Mouse (Mus musculus): ENCODE results near the gene Apoc2. TPM values are rescaled to one million over a fixed set of nuclear protein-coding genes. Genes with fewer than 3 reads are reported as not detected.
"Not testable (repeated sequence)": the region's sequence is repeated elsewhere in the genome, so short reads cannot be mapped to it uniquely, and the experiment has no call there.

The Apoc2 gene
- polyA plus RNA-seq, 1 experiment from 2014 or later, result not detected

DNA sequence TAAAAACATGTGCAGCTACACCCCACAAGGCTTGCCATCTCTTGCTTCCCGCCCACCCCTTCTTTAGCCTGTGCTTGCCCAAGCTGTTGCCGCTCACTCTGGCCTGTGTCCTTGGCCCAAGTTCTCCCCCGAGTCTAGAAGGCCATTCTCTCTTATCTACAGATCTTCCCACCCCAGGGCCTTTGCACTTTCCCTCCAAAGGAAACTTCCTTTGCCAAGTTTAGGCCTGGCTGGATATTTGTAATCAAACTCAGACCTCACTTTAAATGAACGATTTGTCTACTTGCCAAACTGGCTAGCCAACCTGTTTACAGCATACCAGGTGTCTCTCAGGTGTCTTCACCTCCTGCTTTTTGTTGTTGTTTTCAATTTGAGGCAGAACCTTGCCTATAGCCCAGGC is 13.1 kb upstream of the Apoc2 start:
- H3K9me3 ChIP-seq, result no peaks in the 10 kb centered on the region
- no peak overlapping the region for H3K27ac ChIP-seq
- 88% methylated on average over 4 of the region's 4 CpGs for WGBS
- no peak overlapping the region for H3K4me2 ChIP-seq
- no peak for ATAC-seq (ENCODE audit: insufficient number of reproducible peaks, insufficient read depth, low FRiP score, low TSS enrichment, low read depth)
- H3K9ac ChIP-seq (replicated peaks), result no peak overlapping the region
- peaks cover under 1% of the 10 kb centered on the region; the same call in 1 of the 2 replicates for H3K36me3 ChIP-seq
- H3K27me3 ChIP-seq, result no peaks in the 10 kb centered on the region; the same call in 1 of the 2 replicates
- H3K4me3 ChIP-seq (replicated peaks), result no peak overlapping the region
- H3K4me1 ChIP-seq (replicated peaks), result peaks cover 6% of the 10 kb centered on the region

DNA sequence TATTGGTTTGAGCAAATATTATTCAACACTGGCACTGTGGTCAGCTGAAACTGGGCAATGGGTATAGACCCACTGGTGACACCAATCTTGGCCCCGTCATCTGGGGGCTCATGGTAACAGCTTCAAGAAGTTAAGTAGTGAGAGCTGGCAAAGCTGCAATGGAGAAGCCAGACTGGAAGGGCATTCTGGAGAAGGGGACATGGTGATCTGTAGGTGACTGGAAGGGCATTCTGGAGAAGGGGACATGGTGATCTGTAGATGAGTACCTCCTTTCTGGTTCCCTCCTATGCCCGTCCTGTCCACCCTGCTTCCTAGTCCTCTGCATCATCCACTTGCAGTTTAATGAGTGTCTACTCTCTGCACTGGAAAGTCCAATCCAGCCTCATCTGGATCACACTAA is 10.9 kb upstream of the Apoc2 start:
- no peak overlapping the region for H3K27ac ChIP-seq
- ATAC-seq (ENCODE audit: insufficient number of reproducible peaks, insufficient read depth, low FRiP score, low TSS enrichment, low read depth), result no peak
- no peak overlapping the region for H3K9ac ChIP-seq (replicated peaks)
- peaks cover 6% of the 10 kb centered on the region for H3K4me1 ChIP-seq (replicated peaks)
- WGBS, result 88% methylated on average over 2 of the region's 2 CpGs
- no peak overlapping the region for H3K4me3 ChIP-seq (replicated peaks)
- H3K36me3 ChIP-seq, result no peaks in the 10 kb centered on the region
- no peaks in the 10 kb centered on the region for H3K9me3 ChIP-seq
- no peak overlapping the region for H3K4me2 ChIP-seq
- H3K27me3 ChIP-seq, result no peaks in the 10 kb centered on the region; the same call in 1 of the 2 replicates

DNA sequence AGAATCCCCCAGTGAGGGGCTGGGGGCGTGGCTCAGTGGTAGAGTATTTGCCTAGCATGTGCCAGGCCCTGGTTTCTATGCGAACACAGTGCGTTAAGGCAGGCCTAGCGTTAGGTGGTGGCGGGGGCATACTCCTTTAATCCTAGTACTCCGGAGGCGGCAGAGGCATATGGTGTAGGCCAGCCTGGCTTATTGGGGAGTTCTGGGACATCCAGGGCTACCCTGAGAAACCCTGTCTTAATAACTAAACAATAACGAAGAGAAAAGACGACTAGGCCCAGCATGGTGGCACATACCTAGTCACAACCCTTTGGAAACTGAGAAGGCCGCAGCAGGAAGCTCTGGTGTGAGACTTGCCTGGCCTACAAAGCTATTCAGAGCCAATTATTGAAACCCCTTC is 10.4 kb upstream of the Apoc2 start:
- Histone ChIP-seq H3K27ac (no peak overlapping the region), H3K9me3 (no peaks in the 10 kb centered on the region), H3K27me3 (no peaks in the 10 kb centered on the region), H3K4me3 (replicated peaks) (no peak overlapping the region), H3K4me1 (replicated peaks) (peaks cover 1% of the 10 kb centered on the region), H3K4me2 (no peak overlapping the region), H3K36me3 (no peaks in the 10 kb centered on the region), H3K9ac (replicated peaks) (no peak overlapping the region)
- WGBS, result 89% methylated on average over 10 of the region's 10 CpGs
- ATAC-seq (ENCODE audit: insufficient number of reproducible peaks, insufficient read depth, low FRiP score, low TSS enrichment, low read depth), result no peak

DNA sequence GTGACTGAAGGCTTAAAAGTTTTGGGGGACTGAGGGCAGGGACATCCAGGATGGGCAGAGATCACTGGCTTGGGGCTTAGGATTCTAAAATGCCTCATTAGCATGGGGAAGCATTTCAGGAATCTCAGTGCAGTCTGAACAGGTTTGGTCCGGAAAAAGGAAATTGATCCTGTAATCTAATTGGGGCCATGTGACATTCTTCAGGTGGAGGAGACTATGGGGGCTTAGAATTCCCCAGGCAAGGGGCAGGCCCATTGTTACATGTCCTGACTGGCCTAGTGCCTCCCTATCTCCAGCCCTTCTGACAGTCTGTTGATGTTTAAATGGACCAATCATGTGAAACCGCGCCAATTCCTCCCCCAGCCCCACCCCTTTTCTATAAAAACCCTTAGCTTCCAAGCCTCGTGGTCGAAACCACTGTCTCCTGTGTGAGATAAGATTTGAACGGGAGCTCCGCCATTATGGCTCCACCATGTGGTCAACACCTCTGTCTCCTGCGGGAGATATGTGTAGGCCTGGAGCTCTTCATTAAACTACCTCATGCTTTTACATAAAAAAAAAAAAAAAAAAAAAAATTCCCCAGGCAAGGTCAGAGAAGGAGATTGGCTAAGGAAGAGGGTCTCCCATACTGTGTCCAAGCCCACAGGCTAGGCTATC is 9.3 kb upstream of the Apoc2 start:
- 73% methylated on average over 8 of the region's 8 CpGs for WGBS
- not testable (repeated sequence) for H3K9me3 ChIP-seq; H3K4me1 ChIP-seq (replicated peaks); H3K36me3 ChIP-seq; H3K4me3 ChIP-seq (replicated peaks); ATAC-seq (ENCODE audit: insufficient number of reproducible peaks, insufficient read depth, low FRiP score, low TSS enrichment, low read depth); H3K27me3 ChIP-seq; H3K27ac ChIP-seq; H3K9ac ChIP-seq (replicated peaks); H3K4me2 ChIP-seq

DNA sequence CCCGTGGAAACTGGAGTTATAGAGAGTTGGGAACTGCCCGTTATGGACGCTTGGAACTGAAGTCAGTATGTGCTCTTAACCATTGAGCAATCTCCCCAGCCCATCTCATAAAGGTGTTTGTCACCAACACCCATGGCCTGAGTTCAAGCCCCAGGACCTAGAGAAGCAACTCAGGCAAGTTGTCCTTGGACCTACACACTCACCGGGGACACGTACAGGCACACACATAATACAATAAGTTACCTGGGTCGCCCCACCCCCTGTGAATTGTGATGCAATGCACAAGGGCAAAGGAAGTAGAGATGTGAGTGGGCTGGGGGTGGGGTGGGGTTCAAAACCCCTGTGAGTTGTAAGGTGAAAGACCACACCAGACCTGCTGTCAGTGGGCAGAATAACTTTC is 8.8 kb upstream of the Apoc2 start:
- Histone ChIP-seq H3K4me2 (no peak overlapping the region), H3K27me3 (no peaks in the 10 kb centered on the region), H3K9me3 (no peaks in the 10 kb centered on the region), H3K4me3 (replicated peaks) (no peak overlapping the region), H3K4me1 (replicated peaks) (no peaks in the 10 kb centered on the region), H3K27ac (no peak overlapping the region), H3K36me3 (no peaks in the 10 kb centered on the region), H3K9ac (replicated peaks) (no peak overlapping the region)
- ATAC-seq (ENCODE audit: insufficient number of reproducible peaks, insufficient read depth, low FRiP score, low TSS enrichment, low read depth), result no peak
- WGBS, result 81% methylated on average over 6 of the region's 6 CpGs

DNA sequence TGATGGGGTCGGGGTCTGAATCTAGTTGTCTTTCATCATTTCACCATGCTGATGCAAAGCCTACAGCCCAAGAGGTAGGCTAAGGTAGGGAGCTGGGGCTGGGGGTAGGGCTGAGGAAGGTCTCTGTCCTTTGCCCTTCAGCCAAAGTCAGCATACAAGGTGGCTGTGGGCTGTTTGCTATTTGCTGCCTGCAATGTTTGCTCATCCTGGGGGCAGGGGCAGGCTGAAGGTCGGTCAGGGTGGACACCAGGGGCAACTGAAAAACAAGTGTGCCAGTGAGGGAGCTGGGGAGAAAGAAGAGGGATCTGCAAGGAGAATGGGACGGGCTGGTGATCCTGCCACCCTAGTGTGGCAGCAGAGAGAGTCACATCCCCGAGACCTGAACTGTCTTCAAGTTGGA is 7.6 kb upstream of the Apoc2 start:
- Histone ChIP-seq H3K9ac (replicated peaks) (no peak overlapping the region), H3K27me3 (no peaks in the 10 kb centered on the region), H3K4me3 (replicated peaks) (no peak overlapping the region), H3K4me2 (no peak overlapping the region), H3K4me1 (replicated peaks) (no peaks in the 10 kb centered on the region), H3K36me3 (no peaks in the 10 kb centered on the region), H3K27ac (no peak overlapping the region), H3K9me3 (no peaks in the 10 kb centered on the region)
- ATAC-seq (ENCODE audit: insufficient number of reproducible peaks, insufficient read depth, low FRiP score, low TSS enrichment, low read depth), result no peak
- WGBS, result 71% methylated on average over 4 of the region's 4 CpGs

DNA sequence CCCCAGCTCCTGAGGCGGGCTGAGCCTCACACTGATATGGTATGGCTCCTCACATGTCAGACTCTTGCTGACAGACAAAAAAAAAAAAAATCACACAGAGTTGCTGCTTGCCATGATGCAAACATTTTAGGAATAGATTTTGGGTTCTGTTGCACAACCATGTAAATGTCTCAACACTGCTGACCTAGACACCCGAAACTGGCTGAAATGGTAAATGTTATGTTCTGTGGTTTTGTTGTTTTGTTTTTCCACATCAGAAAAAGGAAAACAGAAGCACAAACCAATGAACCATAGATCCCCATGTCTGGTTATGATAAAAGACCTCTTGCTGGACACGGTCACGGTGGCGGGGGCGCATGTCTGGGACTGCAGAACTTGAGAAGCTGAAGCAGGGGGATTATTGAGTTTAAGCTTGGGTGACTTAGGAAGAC is 6.0 kb upstream of the Apoc2 start:
- Histone ChIP-seq H3K9me3 (no peaks in the 10 kb centered on the region), H3K36me3 (no peaks in the 10 kb centered on the region), H3K9ac (replicated peaks) (no peak overlapping the region), H3K27me3 (no peaks in the 10 kb centered on the region), H3K4me2 (no peak overlapping the region), H3K4me3 (replicated peaks) (no peak overlapping the region), H3K4me1 (replicated peaks) (no peaks in the 10 kb centered on the region), H3K27ac (no peak overlapping the region)
- whole genome bisulfite sequencing, result 94% methylated on average over 6 of the region's 6 CpGs
- no peak for ATAC-seq (ENCODE audit: insufficient number of reproducible peaks, insufficient read depth, low FRiP score, low TSS enrichment, low read depth)

DNA sequence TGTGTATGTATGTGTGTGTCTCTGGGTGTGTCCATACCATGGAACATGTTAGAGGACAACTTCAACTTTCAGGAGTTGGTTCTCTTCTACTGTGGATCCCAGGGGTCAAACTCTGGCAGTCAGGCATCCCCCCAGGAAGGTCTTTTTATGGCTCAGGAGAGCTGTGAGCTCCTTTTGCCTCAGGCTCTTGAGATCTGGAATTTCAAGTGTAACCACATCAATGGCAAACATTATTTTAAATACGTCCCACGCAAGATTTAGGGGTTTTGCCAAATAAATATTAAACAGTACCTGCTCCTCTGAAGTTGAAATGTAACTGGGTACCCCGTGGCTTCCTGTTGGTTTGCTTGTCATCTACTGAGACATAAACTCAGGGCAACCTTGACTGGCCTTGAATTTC is 5.2 kb upstream of the Apoc2 start:
- Histone ChIP-seq H3K4me1 (replicated peaks) (no peaks in the 10 kb centered on the region), H3K9me3 (no peaks in the 10 kb centered on the region), H3K4me2 (no peak overlapping the region), H3K4me3 (replicated peaks) (no peak overlapping the region), H3K27me3 (no peaks in the 10 kb centered on the region), H3K36me3 (no peaks in the 10 kb centered on the region), H3K27ac (no peak overlapping the region), H3K9ac (replicated peaks) (0 out of 2 replicates have a peak overlapping the region, but pooled peaks have one; percentile 31)
- 66% methylated on average over 3 of the region's 3 CpGs for WGBS
- ATAC-seq (ENCODE audit: insufficient number of reproducible peaks, insufficient read depth, low FRiP score, low TSS enrichment, low read depth), result no peak

DNA sequence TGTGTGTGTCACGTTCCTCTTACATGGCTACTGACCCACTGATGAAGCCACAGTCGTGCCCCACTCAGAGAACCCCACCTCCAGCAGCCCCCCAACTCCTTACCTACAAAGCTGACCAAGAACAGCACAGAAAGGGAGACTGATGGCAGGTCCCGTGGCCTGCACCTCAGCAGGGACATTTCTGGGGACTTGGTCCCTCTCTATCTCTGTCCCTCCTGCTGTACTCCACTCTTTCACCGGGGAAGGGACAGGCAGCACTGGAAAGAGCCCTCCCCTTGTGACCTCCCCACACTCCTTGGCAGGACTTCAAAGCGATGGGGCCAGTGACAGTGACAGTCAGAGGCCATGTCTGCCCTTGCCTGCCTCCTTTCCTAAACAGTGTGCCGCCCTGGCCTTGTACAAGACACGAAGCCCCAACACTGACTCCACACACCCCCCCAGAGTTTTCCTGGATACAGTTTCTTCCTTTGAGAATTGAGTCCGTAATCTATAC is 3.5 kb upstream of the Apoc2 start, which contains the start of the genes Gm44805 and Apoc4:
Gm44805 (minus strand) TSS at position 222 of the 493 bp plus-strand sequence.
Apoc4 (minus strand) TSS at position 278 of the 493 bp plus-strand sequence.
- Histone ChIP-seq H3K9ac (replicated peaks) (no peak within 1 kb of the TSS), H3K36me3 (no peaks in the 10 kb centered on the region), H3K9me3 (no peaks in the 10 kb centered on the region), H3K27ac (no peak within 1 kb of the TSS), H3K4me1 (replicated peaks) (no peaks in the 10 kb centered on the region), H3K27me3 (no peaks in the 10 kb centered on the region), H3K4me2 (no peak within 1 kb of the TSS), H3K4me3 (replicated peaks) (no peak within 1 kb of the TSS)
- no peak for ATAC-seq (ENCODE audit: insufficient number of reproducible peaks, insufficient read depth, low FRiP score, low TSS enrichment, low read depth)
- WGBS, result 53% methylated on average over 8 of the region's 8 CpGs

DNA sequence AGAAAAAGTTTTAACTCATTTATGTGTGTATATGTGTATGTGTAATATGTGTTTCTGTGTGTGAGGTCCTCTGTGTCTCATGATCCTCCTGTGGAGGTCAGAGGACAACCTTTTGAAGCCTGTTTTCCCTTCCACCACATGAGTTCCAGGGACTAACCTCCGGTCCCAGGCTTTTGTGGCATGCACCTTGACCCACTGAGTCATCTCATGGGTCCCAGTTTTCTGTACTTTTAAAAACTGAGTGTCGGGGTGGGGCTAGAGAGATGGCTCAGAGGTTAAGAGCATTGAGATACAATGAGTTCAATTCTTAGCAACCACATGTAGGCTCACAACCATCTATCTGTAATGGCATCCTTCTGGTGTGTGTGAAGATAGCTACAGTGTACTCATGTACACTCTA is 3.0 kb upstream of the Apoc2 start:
- no peaks in the 10 kb centered on the region for H3K4me1 ChIP-seq (replicated peaks)

DNA sequence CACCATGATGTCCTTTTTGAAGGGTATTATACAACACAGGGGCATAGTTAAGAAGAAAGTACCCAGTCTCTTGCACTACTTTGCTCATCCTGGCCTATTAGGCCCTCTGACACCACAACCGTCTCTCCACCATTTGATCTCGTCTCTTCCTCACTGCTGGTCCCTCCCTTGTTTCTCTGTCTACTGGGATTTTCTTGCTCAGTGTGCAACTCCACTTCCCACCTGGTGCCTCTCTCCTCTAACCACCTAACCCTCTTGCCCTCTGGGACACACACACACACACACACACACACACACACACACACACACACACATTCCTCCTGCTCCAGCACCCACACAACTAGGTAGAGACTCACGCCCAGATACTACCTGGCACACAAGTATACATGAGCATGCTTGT is 1.2 kb upstream of the Apoc2 start:
- 93% methylated on average over 3 of the region's 3 CpGs for WGBS
- Histone ChIP-seq H3K4me1 (replicated peaks) (no peaks in the 10 kb centered on the region), H3K27ac (no peak overlapping the region)

More for the DNA sequence above, 3.0 kb upstream of the Apoc2 start:
- Histone ChIP-seq H3K4me3 (replicated peaks) (no peak overlapping the region), H3K4me2 (no peak overlapping the region), H3K27me3 (no peaks in the 10 kb centered on the region), H3K9me3 (no peaks in the 10 kb centered on the region), H3K9ac (replicated peaks) (no peak overlapping the region), H3K36me3 (no peaks in the 10 kb centered on the region), H3K27ac (no peak overlapping the region)
- ATAC-seq (ENCODE audit: insufficient number of reproducible peaks, insufficient read depth, low FRiP score, low TSS enrichment, low read depth), result no peak
- WGBS, result 88% methylated on average over 2 of the region's 2 CpGs

DNA sequence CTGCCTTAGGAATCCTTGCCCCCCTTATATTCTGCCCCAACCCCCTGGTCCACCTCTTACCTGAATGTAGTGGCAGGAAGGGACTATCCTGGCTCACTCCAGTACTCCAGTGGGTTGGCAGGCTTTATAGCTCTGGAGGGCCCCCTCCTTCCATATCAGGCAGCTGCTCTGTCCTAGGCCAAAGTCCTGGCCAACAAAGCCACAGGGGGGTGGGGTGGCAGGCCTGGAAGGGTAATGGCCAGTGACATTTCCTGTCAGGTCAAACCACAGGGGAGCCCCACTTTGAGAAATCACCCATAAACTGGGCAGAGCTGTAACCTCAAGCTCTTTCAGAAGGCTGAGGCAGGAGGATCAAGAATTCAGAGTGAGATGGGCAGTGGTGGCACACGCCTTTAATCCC is 1.1 kb downstream of the Apoc2 start:
- 59% methylated on average over 1 of the region's 1 CpGs for WGBS
- H3K4me2 ChIP-seq, result no peak overlapping the region
- no peak overlapping the region for H3K27ac ChIP-seq
- no peaks in the 10 kb centered on the region for H3K4me1 ChIP-seq (replicated peaks)
- no peaks in the 10 kb centered on the region for H3K27me3 ChIP-seq
- no peak overlapping the region for H3K9ac ChIP-seq (replicated peaks)
- no peak overlapping the region for H3K4me3 ChIP-seq (replicated peaks)
- no peaks in the 10 kb centered on the region for H3K9me3 ChIP-seq
- H3K36me3 ChIP-seq, result no peaks in the 10 kb centered on the region
- no peak for ATAC-seq (ENCODE audit: insufficient number of reproducible peaks, insufficient read depth, low FRiP score, low TSS enrichment, low read depth)

More for the DNA sequence above, 1.2 kb upstream of the Apoc2 start:
- Histone ChIP-seq H3K27me3 (no peaks in the 10 kb centered on the region), H3K36me3 (no peaks in the 10 kb centered on the region), H3K9ac (replicated peaks) (no peak overlapping the region), H3K4me2 (no peak overlapping the region), H3K9me3 (no peaks in the 10 kb centered on the region), H3K4me3 (replicated peaks) (no peak overlapping the region)
- no peak for ATAC-seq (ENCODE audit: insufficient number of reproducible peaks, insufficient read depth, low FRiP score, low TSS enrichment, low read depth)

Data from limb, embryonic 12.5 days (tissue).